Mouse (Mus musculus) forebrain, embryonic 13.5 days (tissue): ENCODE data around the gene Rnf215. TPM values are rescaled to one million over a fixed set of nuclear protein-coding genes. Genes with fewer than 3 reads are reported as not detected.
"Not testable (repeated sequence)": the region's sequence is repeated elsewhere in the genome, so short reads cannot be mapped to it uniquely, and the experiment has no call there.

Experiments used
- ATAC-seq: fragments of 200-750 bp; cut with Nextera tagmentation; 2 replicates; pipeline ENCODE4 v1.8.0; 2017
- H3K27ac ChIP-seq: fragments of 300-500 bp; sonication (generic); 2 replicates; pipeline ENCODE4 v1.5.1; 2015; ENCODE audit warnings: inconsistent platforms, mild to moderate bottlenecking, moderate library complexity
- H3K27me3 ChIP-seq: fragments of 300-500 bp; sonication (generic); 2 replicates; pipeline ENCODE4 v1.6.1; 2015; ENCODE audit warnings: mild to moderate bottlenecking, inconsistent platforms
- H3K36me3 ChIP-seq: fragments of 300-500 bp; sonication (generic); 2 replicates; pipeline ENCODE4 v1.6.1; 2015; ENCODE audit warnings: mild to moderate bottlenecking, inconsistent platforms; ENCODE audit not compliant: poor library complexity, severe bottlenecking
- H3K4me1 ChIP-seq: fragments of 300-500 bp; sonication (generic); 2 replicates; pipeline ENCODE4 v1.6.1; 2015; ENCODE audit warnings: inconsistent platforms
- H3K4me2 ChIP-seq: fragments of 300-500 bp; sonication (generic); 2 replicates; pipeline ENCODE4 v1.6.1; 2015; ENCODE audit warnings: inconsistent platforms, mild to moderate bottlenecking, moderate library complexity
- H3K4me3 ChIP-seq: fragments of 300-500 bp; sonication (generic); 2 replicates; pipeline ENCODE4 v1.5.1; 2015; ENCODE audit warnings: mild to moderate bottlenecking, inconsistent platforms
- H3K9ac ChIP-seq: fragments of 300-500 bp; sonication (generic); 2 replicates; pipeline ENCODE4 v1.6.1; 2015; ENCODE audit warnings: mild to moderate bottlenecking, inconsistent platforms
- H3K9me3 ChIP-seq: fragments of 300-500 bp; sonication (generic); replicated peaks from 2 replicates; pipeline ENCODE4 v1.6.1; 2016; ENCODE audit warnings: inconsistent platforms
- WGBS: fragments of 180-500 bp; shearing (Covaris S2); methylation state at CpG from one replicate; pipeline ENCODE4 v1.1.7; 2015; 5-methylcytosine and 5-hydroxymethylcytosine counted together
- polyA plus RNA-seq: library from polyadenylated mRNA; unstranded; fragments of >200 nt; fragmentation: Nextera tagmentation; extraction: Ambion mirVana; gene quantifications from 2 replicates; pipeline ENCODE4 v1.2.1, GENCODE M21; 2015

Gene Rnf215
- polyA plus RNA-seq, 1 experiment from 2014 or later: 37.5 TPM

DNA sequence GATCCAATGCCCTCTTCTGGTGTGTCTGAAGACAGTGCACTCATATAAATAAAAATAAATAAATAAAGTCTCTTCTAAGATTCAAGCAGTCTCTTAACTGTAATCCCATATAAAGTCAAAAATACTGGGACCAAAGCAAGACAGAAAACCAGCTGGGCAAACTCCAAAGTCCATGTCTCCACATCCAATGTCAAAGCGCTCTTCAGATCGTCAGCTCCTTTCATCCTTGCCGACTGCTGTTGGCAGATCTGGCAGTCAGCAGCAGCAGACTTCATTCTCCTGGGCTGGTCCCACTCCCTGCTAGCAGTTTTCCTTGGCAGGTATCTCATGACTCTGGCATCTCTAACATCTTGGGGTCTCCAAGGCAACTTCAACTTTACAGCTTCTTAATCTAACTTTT lies 23.7 kb downstream of the Rnf215 start:
- 95% methylated on average over 3 of the region's 3 CpGs for WGBS
- no peaks in the 10 kb centered on the region for H3K27me3 ChIP-seq
- H3K4me1 ChIP-seq: peaks cover 40% of the 10 kb centered on the region
- no peak overlapping the region for H3K27ac ChIP-seq
- no peak overlapping the region for H3K4me3 ChIP-seq
- H3K4me2 ChIP-seq: no peak overlapping the region
- H3K36me3 ChIP-seq: peaks cover 24% of the 10 kb centered on the region
- H3K9me3 ChIP-seq: no peaks in the 10 kb centered on the region
- no peak for ATAC-seq
- no peak overlapping the region for H3K9ac ChIP-seq

DNA sequence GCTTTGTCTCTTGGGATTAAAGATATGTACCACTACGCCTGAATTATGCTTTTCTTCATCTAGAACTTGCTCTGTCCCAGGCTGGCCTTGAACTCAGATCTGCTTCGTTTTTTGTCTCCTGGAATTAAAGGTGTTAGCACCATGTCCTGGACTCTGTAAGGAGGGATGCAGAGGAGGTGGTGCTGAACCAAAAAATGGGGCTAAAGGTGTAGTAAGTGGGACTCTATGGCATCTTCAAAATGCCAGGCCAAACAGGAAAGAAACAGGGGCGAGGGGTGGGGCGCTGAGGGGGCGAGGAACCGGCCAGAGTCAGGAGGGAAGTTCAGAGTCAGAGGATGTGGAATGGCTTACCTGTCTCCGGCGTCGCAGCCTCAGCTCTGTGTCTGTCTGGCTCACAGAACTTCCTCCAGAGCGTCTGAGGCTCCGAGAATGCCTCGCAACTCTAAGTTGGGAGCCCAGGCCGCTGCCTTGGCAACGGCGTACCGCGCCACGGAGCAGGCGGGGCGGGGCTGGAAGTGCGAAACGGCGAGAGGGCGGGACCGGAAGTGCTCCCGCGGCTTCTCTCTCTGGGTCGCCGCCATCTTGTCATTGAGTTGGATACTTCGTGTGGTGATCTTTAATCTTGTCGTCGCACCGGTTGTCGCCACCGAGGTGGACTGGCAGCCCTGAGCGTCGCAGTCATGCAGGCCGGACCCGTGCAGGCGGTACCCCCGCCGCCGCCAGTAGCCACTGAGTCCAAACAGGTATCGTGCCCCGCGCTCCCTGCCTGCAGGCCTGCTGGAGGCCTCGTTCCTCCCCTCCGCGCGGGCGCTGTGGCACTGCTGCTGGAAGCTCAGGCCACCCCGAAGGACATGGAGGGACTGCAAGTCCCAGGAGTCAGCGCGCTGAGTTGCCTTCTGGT lies 25.1 kb downstream of the Rnf215 start, which contains the start of the genes Ccdc157 and Sf3a1:
Gene Ccdc157 (minus strand): TSS at position 486 of the 901 bp plus-strand sequence.
Gene Sf3a1 (plus strand): TSS at position 543 of the 901 bp plus-strand sequence.
- H3K27me3 ChIP-seq: no peaks in the 10 kb centered on the region
- H3K4me2 ChIP-seq: peak within 1 kb of the TSS; percentile 97
- WGBS: 1% methylated on average over 54 of the region's 54 CpGs
- H3K4me1 ChIP-seq: peaks cover 53% of the 10 kb centered on the region
- H3K9ac ChIP-seq: peak within 1 kb of the TSS; percentile 90
- no peaks in the 10 kb centered on the region for H3K9me3 ChIP-seq
- peaks cover 37% of the 10 kb centered on the region for H3K36me3 ChIP-seq
- peak within 1 kb of the TSS; percentile 88 for H3K27ac ChIP-seq
- peak; percentile 98 for ATAC-seq
- peak within 1 kb of the TSS; percentile 89 for H3K4me3 ChIP-seq

DNA sequence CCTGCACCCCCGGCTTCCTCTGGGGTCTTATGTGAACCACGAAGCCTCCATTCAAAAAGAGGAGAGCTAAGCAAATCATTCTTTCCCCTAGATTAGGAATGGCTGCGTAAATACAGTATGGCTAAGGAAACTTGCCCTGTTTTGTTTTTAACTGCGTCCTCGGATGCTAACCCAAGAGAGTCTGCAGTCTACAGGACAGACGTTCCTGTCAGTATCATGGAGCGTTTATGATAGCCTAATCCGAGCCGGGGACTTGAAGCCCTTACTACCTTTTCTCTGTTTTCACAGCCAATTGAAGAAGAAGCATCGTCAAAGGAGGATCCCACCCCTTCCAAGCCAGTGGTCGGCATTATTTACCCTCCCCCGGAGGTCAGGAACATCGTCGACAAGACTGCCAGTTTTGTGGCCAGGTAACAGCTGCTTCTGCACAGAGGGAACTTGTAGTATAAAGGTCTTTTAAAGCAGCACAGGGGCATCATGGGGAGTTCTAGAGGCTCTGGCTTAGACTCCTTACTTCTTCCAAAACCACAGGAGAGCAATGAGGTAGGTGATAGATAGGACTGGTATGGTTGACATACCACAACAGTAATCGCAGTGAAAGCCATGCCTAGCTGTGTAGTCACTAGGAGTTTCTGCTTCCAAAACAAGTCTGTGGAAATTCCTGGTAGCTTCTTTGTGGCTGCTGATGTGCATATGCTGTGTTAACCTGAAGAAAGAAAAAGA lies 25.9 kb downstream of the Rnf215 start:
- peak overlapping the region; percentile 88; the same call in 1 of the 2 replicates for H3K27ac ChIP-seq
- peak overlapping the region; percentile 97 for H3K4me2 ChIP-seq
- peak overlapping the region; percentile 90 for H3K9ac ChIP-seq
- H3K4me3 ChIP-seq: peak overlapping the region; percentile 89
- H3K36me3 ChIP-seq: peaks cover 45% of the 10 kb centered on the region
- WGBS: 8% methylated on average over 15 of the region's 15 CpGs
- peaks cover 53% of the 10 kb centered on the region for H3K4me1 ChIP-seq
- no peaks in the 10 kb centered on the region for H3K27me3 ChIP-seq
- ATAC-seq: no peak
- no peaks in the 10 kb centered on the region for H3K9me3 ChIP-seq

DNA sequence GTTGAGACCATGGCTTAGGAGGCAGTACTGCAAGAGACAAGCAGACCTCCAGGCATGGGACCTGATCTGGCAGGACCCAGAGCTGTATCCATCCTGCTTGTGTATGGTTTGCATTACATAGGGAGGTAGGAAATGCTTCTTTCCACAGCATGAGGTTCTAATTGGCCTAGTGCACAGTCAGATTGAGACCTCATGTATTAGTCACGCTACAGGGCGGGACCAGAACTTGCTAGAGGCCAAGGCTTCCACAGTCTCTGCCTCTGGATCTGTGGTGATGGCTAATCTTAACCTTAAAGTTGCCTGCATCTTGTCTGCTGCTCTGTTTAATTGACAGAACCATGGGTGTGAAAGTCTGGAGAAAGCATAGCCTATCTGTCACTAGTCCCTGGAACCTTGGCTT lies 29.7 kb downstream of the Rnf215 start:
- 98% methylated on average over 2 of the region's 2 CpGs for WGBS
- H3K4me2 ChIP-seq: no peak overlapping the region
- no peaks in the 10 kb centered on the region for H3K27me3 ChIP-seq
- ATAC-seq: no peak
- H3K4me1 ChIP-seq: peaks cover 44% of the 10 kb centered on the region
- no peak overlapping the region for H3K27ac ChIP-seq
- peaks cover 83% of the 10 kb centered on the region for H3K36me3 ChIP-seq
- 0 out of 2 replicates have a peak overlapping the region, but pooled peaks have one; percentile 18 for H3K9ac ChIP-seq
- H3K9me3 ChIP-seq: no peaks in the 10 kb centered on the region
- H3K4me3 ChIP-seq: no peak overlapping the region

DNA sequence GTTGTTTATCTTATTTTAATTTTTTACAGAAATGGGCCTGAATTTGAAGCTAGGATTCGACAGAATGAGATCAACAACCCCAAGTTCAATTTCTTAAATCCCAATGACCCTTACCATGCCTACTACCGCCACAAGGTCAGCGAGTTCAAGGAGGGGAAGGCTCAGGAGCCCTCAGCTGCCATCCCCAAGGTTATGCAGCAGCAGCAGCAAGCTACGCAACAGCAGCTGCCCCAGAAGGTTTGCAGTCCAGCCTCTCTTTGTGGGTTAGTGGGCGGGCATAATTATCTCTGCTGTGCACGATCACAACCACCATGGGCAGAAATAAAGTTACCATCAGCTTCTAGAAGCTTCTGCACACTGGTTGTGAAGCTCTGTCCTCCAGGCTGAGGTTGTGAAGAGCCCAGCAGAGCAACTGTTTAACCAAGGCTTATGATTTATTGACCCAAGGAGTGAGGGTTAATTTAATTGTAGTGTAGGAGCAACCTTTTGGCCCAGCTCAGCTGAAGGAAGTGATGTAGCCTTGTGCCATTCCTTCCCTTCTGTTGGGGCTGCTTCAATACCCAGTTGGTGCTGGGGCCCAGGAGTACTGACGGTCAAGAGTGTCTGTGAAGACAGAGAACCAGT lies 31.6 kb downstream of the Rnf215 start:
- Histone ChIP-seq H3K27ac (no peak overlapping the region), H3K36me3 (peaks cover 98% of the 10 kb centered on the region), H3K4me1 (peaks cover 33% of the 10 kb centered on the region), H3K9ac (no peak overlapping the region), H3K27me3 (no peaks in the 10 kb centered on the region), H3K4me3 (no peak overlapping the region), H3K4me2 (no peak overlapping the region), H3K9me3 (no peaks in the 10 kb centered on the region)
- WGBS: 96% methylated on average over 7 of the region's 7 CpGs
- ATAC-seq: no peak

DNA sequence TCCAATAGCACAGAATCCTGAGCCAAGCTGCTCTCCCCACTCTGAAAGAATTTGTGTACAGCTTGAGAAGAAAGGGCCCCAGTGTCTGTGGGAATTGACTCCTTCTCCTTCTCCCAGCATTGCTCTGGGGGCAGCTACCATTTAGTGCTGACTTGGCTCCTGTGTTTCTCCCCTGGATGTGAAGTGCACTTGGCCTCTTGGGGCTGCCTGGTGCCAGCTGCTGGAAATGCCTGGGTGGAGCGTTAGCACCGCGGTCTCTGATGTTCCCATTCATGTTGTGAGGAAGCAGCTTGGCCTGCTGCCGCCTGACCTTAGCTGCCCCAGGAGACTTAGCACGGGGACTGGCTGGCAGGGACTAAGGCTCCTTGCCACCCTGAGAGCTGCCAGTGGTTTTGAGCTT lies 39.6 kb downstream of the Rnf215 start:
- peaks cover 100% of the 10 kb centered on the region for H3K36me3 ChIP-seq
- H3K27me3 ChIP-seq: no peaks in the 10 kb centered on the region
- no peaks in the 10 kb centered on the region for H3K4me1 ChIP-seq
- H3K4me3 ChIP-seq: no peak overlapping the region
- 88% methylated on average over 5 of the region's 5 CpGs for WGBS
- H3K9me3 ChIP-seq: no peaks in the 10 kb centered on the region
- ATAC-seq: no peak
- H3K27ac ChIP-seq: no peak overlapping the region
- no peak overlapping the region for H3K4me2 ChIP-seq
- no peak overlapping the region for H3K9ac ChIP-seq

DNA sequence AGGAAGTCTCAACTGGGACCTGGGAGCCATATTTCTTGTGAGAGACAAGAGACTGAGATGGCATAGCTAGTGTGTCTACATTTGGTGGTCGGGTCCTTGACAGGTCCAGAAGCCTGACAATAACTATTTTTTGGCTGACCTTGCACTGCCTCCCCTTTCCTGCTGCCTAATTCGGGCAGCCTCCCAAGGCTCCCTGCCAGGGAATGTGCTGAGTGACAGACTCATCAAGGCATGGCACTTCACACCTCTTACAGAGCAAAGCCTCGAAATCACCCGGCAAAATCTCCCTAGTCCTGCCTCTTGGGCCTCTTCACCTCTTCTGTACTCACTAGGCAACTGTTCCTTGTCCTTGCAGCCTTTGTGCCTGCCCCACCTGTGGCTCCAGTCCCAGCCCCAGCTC lies 42.7 kb downstream of the Rnf215 start:
- H3K9me3 ChIP-seq: no peaks in the 10 kb centered on the region
- no peak for ATAC-seq
- H3K4me1 ChIP-seq: no peaks in the 10 kb centered on the region
- no peak overlapping the region for H3K4me3 ChIP-seq
- H3K27ac ChIP-seq: no peak overlapping the region
- H3K4me2 ChIP-seq: no peak overlapping the region
- H3K9ac ChIP-seq: no peak overlapping the region
- H3K36me3 ChIP-seq: peaks cover 99% of the 10 kb centered on the region
- H3K27me3 ChIP-seq: no peaks in the 10 kb centered on the region
- 90% methylated on average over 4 of the region's 4 CpGs for WGBS

DNA sequence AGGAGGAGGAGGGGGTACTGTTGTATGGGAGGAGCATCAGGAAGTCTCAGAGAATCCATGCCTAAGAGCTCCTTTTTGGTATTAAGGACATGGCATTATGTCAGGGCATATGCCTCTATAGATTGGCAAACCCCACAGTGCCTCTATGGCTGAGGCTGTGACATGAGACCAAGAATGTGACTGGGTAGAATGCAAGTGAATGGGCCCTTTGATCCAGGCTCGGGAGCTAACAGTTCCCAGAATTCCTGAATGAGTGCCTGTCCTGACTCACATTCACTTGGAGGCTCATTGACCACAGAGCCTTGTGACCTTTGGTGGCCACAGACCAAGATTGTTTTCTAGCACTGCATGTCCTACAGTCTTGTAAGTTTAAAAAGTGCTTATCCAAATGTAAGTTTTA lies 47.1 kb downstream of the Rnf215 start:
- H3K4me2 ChIP-seq: no peak overlapping the region
- no peak for ATAC-seq
- no peak overlapping the region for H3K9ac ChIP-seq
- peaks cover 70% of the 10 kb centered on the region for H3K36me3 ChIP-seq
- no peaks in the 10 kb centered on the region for H3K27me3 ChIP-seq
- no peaks in the 10 kb centered on the region for H3K9me3 ChIP-seq
- no peak overlapping the region for H3K27ac ChIP-seq
- H3K4me3 ChIP-seq: no peak overlapping the region
- WGBS: 14% methylated on average over 1 of the region's 1 CpGs
- H3K4me1 ChIP-seq: peaks cover 9% of the 10 kb centered on the region

DNA sequence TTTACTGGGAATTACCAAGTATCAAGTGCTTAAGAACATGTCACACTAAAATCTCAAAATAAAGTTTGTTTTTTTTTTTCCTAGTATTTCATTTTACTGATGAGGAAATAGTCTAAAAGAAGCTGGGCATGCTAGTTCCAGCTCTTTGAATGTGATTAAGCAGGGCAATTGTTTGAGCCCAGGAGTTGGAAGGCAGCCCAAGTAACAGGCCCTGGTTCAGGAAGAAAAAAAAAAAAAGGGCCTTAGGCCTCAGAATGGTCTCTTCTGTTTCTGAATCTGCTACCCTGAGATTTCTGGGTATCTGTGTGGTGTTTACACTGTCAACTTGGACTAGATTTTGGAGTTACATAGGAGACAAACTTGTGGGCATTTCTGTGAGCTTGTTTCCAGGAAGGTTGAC lies 48.5 kb downstream of the Rnf215 start:
- H3K4me3 ChIP-seq: no peak overlapping the region
- H3K4me1 ChIP-seq: peaks cover 23% of the 10 kb centered on the region
- no peak overlapping the region for H3K4me2 ChIP-seq
- 0 out of 2 replicates have a peak overlapping the region, but pooled peaks have one; percentile 14 for H3K27ac ChIP-seq
- ATAC-seq: no peak
- H3K9ac ChIP-seq: no peak overlapping the region
- no peaks in the 10 kb centered on the region for H3K9me3 ChIP-seq
- H3K36me3 ChIP-seq: peaks cover 56% of the 10 kb centered on the region
- H3K27me3 ChIP-seq: no peaks in the 10 kb centered on the region

DNA sequence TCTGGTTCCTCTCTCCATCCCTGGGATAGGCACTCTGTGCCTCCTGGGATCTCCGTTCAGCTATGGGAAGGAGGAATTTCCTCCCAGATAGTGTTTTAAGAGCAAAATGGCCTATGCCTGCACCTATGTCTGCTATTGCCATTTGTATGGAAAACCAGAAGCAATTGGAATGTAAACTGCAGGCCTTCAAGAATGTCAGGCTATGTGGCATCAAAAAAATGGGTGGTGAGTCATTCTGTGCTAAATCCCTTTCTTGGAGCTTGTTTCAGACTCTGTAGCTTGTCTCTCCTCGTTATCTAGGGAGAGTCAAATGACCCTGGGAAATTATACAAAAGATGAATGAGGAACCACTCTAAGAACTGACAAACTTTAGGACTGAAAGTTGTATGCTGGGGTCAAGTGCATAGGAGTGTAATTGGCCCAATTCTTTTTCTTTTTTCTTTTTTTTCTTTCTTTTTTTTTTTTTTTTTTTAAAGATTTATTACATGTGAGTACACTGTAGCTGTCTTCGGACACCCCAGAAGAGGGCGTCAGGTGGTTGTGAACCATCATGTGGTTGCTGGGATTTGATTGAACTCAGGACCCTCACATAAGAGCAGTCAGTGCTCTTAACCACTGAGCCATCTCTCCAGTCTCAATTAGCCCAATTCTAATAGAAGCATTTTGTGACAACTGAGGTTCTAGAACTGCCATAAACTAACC lies 49.4 kb downstream of the Rnf215 start:
- Histone ChIP-seq H3K4me3 (no peak overlapping the region), H3K36me3 (peaks cover 47% of the 10 kb centered on the region), H3K27me3 (no peaks in the 10 kb centered on the region), H3K27ac (peak overlapping the region; percentile 14; the same call in 1 of the 2 replicates), H3K4me1 (peaks cover 23% of the 10 kb centered on the region), H3K9ac (no peak overlapping the region), H3K4me2 (no peak overlapping the region), H3K9me3 (no peaks in the 10 kb centered on the region)
- WGBS: 73% methylated on average over 4 of the region's 4 CpGs
- no peak for ATAC-seq

DNA sequence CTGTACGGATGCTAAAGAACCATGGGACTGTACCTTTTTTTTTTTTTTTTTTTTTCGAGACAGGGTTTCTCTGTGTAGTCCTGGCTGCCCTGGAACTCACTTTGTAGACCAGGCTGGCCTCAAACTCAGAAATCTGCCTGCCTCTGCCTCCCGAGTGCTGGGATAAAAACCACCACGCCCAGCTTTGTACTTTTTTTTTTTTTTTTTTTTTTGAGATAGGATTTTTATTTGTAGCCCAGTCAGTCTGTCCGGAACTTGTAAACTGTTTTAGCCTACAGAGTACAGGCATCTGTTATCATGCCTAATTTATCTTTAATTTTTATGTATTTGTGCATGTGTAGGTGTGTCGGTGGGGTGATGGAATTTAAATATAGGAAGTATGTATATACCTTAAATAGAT lies 50.5 kb downstream of the Rnf215 start:
- H3K36me3 ChIP-seq: peaks cover 36% of the 10 kb centered on the region
- not testable (repeated sequence) for H3K27ac ChIP-seq, H3K27me3 ChIP-seq, H3K4me3 ChIP-seq, ATAC-seq, H3K4me2 ChIP-seq, H3K9ac ChIP-seq, H3K9me3 ChIP-seq
- WGBS: 87% methylated on average over 6 of the region's 6 CpGs
- H3K4me1 ChIP-seq: peaks cover 23% of the 10 kb centered on the region
